Mouse (Mus musculus): ENCODE results near the gene Fgfr2.

DNA sequence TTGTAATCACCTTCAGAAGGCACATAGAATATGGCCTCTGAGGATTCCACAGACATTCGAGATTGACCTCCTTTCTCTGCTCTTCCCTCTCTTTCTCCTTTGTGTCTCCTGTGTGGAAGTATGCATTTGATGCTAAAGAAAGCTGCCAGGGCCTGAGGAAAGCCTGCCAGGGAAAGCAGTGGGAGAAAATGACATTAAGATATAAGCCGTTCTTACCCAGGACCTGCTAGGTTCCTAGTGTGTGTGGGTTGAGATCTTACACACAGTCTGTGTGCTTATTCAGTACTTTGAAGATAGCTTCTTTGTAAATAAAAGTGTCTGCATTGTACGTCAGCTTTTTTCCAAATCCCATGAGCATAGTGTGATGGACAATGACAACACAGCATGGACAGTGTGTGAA is 2227.1 kb downstream of the Fgfr2 start:
- TF ChIP-seq CTCF (IDR thresholded peaks at IDR 0.05; ENCODE audit: extremely low read depth, insufficient read length, insufficient replicate concordance, low read depth, low read length) (no peak), POLR2A (IDR thresholded peaks at IDR 0.05; ENCODE audit: low read depth, low read length) (no peak)

Measured in small intestine, adult 2 months (tissue).